Mouse (Mus musculus) lung, embryonic 16.5 days (tissue): ENCODE data around the gene E030018B13Rik. TPM values are rescaled to one million over a fixed set of nuclear protein-coding genes. Genes with fewer than 3 reads are reported as not detected.

Experiments used
- ATAC-seq: fragments of 200-750 bp; cut with Nextera tagmentation; 2 replicates; pipeline ENCODE4 v1.8.0; 2017; ENCODE audit warnings: low read depth, mild to moderate bottlenecking, moderate library complexity
- H3K27ac ChIP-seq: fragments of 300-500 bp; sonication (generic); 2 replicates; pipeline ENCODE4 v1.5.1; 2014; ENCODE audit warnings: mild to moderate bottlenecking, control low read depth, low read length
- H3K27me3 ChIP-seq: fragments of 300-500 bp; sonication (generic); 2 replicates; pipeline ENCODE4 v1.6.1; 2014; ENCODE audit warnings: low read depth, low read length, mixed read lengths; ENCODE audit not compliant: control insufficient read depth, insufficient read depth
- H3K36me3 ChIP-seq: fragments of 300-500 bp; sonication (generic); 2 replicates; pipeline ENCODE4 v1.6.1; 2014; ENCODE audit warnings: low read length; ENCODE audit not compliant: control insufficient read depth, insufficient read depth
- H3K4me1 ChIP-seq: fragments of 300-500 bp; sonication (generic); replicated peaks from 2 replicates; pipeline ENCODE4 v1.6.1; 2014; ENCODE audit warnings: low read length, mixed read lengths; ENCODE audit not compliant: control insufficient read depth, insufficient read depth
- H3K4me2 ChIP-seq: fragments of 300-500 bp; sonication (generic); 2 replicates; pipeline ENCODE4 v1.6.1; 2014; ENCODE audit warnings: low read depth, low read length, control low read depth
- H3K4me3 ChIP-seq: fragments of 300-500 bp; sonication (generic); 2 replicates; pipeline ENCODE4 v1.5.1; 2014; ENCODE audit warnings: mild to moderate bottlenecking, low read length, control low read depth
- H3K9ac ChIP-seq: fragments of 300-500 bp; sonication (generic); 2 replicates; pipeline ENCODE4 v1.6.1; 2014; ENCODE audit warnings: low read length, control low read depth
- H3K9me3 ChIP-seq: fragments of 300-500 bp; sonication (generic); 2 replicates; pipeline ENCODE4 v1.6.1; 2016; ENCODE audit warnings: low read length; ENCODE audit not compliant: control insufficient read depth
- WGBS: fragments of 180-500 bp; shearing (Covaris S2); extraction: QIAGEN DNeasy Blood & Tissue Kit; methylation state at CpG from one replicate; pipeline ENCODE4 v1.1.7; 2014; 5-methylcytosine and 5-hydroxymethylcytosine counted together
- polyA plus RNA-seq: library from polyadenylated mRNA; unstranded; fragments of >200 nt; fragmentation: Nextera tagmentation; extraction: Ambion mirVana; gene quantifications from 2 replicates; pipeline ENCODE4 v1.2.1, GENCODE M21; 2015

E030018B13Rik gene
- polyA plus RNA-seq, 1 experiment from 2014 or later, result not detected

DNA sequence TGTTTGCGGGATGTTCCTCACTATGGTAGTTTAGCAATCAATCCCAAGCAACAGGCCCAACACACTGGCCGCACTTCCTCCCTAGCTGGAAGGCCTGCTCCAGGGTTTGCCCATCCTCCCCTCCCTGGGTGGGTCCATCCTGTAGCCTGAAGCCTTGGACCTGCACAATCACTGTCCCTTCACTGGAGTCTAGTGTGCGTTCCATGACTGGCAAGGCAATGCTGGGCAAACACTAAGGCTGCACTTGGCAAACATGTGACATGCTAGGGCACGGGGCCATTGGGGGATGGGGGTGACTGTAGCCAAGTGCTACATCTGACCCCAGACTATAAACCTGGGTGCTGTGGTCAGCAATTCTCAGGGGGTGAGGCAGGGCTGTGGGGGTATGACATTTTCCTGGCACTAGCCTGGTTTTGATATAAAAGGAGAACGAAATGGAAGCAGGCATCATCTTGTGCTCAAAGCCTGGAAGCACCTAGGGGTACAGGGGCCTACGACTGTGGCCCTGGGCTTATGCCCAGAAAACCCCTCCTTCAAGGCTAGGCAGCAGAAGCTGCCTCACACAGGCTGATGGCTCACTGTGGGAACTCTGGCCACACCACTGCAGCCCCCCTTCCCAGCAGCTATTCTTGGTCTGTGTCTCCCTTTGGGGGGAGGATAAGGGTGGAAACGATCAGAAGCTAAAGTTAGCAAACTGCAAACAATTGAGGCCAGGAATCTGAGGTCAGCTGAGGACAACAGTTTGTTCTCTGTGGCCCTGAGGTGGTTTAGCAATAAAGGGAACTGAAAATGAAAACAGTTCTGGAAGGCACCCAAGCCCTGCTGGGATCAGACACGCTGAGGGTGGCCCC, 5.0 kb upstream of the E030018B13Rik start:
- no peaks in the 10 kb centered on the region for H3K9me3 ChIP-seq
- H3K4me2 ChIP-seq, result no peak overlapping the region
- H3K4me1 ChIP-seq, result peaks cover 63% of the 10 kb centered on the region
- H3K27ac ChIP-seq, result peak overlapping the region; percentile 77
- no peak overlapping the region for H3K4me3 ChIP-seq
- no peaks in the 10 kb centered on the region for H3K36me3 ChIP-seq
- 24% methylated on average over 8 of the region's 8 CpGs for WGBS
- H3K9ac ChIP-seq, result no peak overlapping the region
- peak; percentile 52 for ATAC-seq
- H3K27me3 ChIP-seq, result no peaks in the 10 kb centered on the region

DNA sequence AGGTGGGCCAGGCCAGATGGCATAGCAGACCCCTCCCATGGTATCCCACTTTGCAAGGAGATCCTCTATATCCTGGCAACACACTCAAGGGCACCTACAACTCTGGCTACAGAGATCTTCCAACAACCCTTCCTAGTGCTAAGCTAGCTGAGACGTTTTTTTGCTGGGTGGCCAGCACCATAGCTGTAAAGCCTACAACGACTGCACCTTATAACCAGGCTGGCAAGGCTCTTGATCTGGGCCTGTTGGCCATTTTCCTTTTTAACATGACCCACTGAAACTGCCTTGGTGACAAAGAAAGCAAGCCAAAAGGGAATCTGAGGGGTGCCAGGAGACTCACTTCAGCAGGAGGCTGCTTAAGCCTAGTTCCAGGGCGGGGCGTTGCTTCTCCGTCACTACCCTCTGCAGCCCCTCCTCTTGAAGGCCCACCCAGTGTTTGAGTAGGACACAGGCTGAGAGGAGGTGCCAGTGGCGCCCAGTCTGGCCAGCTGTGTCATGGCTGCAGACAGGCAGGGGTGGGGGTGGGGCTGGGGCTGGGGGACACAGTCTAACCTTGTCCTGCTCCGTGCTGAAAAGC, 4.3 kb upstream of the E030018B13Rik start:
- H3K27ac ChIP-seq, result peak overlapping the region; percentile 77
- no peaks in the 10 kb centered on the region for H3K9me3 ChIP-seq
- H3K4me1 ChIP-seq, result peaks cover 63% of the 10 kb centered on the region
- H3K4me2 ChIP-seq, result no peak overlapping the region
- H3K9ac ChIP-seq, result peak overlapping the region; percentile 37; the same call in 1 of the 2 replicates
- WGBS, result 14% methylated on average over 7 of the region's 7 CpGs
- H3K36me3 ChIP-seq, result no peaks in the 10 kb centered on the region
- no peaks in the 10 kb centered on the region for H3K27me3 ChIP-seq
- H3K4me3 ChIP-seq, result no peak overlapping the region
- ATAC-seq, result peak; percentile 69

DNA sequence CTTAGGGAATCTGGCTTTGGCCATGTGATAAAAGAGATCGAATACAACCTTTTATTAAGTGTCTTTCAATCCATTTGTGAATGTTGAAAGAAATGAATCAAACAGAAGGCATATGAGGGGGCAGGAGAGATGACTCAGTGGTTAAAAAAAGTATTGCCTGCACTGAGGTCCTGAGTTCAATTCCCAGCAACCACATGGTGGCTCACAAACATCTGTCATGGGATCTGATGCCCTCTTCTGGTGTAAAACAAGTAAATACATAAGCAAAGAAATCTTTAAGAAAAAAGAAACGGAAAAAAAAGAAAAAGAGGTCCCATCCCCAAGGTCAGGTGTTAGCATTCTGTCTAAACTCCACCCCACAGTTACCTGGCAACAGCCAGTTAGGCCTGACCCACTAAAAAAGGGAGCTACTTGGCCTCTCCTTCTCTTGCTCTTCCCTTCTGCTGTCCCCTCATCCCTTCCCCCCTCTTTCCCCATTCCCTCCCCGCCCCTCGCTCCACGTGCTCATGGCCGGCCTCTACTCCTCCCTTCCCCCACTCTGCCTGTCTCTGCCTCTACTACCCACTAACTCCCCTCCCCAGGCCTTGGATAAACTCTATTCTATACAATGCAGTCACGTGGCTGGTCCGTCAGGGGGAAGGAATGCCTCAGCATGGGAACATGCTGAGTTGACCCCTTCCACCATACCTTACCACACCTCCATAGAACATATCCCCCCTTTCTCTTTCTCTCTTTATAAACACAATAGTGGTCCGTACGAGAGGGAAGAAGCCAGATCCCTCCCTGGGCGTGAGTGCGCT, 3.5 kb upstream of the E030018B13Rik start:
- Histone ChIP-seq H3K27ac (peak overlapping the region; percentile 93), H3K4me1 (peaks cover 60% of the 10 kb centered on the region), H3K4me3 (no peak overlapping the region), H3K4me2 (no peak overlapping the region), H3K9me3 (no peaks in the 10 kb centered on the region), H3K9ac (peak overlapping the region; percentile 20; the same call in 1 of the 2 replicates), H3K36me3 (no peaks in the 10 kb centered on the region), H3K27me3 (no peaks in the 10 kb centered on the region)
- 48% methylated on average over 12 of the region's 12 CpGs for WGBS
- ATAC-seq, result no peak

DNA sequence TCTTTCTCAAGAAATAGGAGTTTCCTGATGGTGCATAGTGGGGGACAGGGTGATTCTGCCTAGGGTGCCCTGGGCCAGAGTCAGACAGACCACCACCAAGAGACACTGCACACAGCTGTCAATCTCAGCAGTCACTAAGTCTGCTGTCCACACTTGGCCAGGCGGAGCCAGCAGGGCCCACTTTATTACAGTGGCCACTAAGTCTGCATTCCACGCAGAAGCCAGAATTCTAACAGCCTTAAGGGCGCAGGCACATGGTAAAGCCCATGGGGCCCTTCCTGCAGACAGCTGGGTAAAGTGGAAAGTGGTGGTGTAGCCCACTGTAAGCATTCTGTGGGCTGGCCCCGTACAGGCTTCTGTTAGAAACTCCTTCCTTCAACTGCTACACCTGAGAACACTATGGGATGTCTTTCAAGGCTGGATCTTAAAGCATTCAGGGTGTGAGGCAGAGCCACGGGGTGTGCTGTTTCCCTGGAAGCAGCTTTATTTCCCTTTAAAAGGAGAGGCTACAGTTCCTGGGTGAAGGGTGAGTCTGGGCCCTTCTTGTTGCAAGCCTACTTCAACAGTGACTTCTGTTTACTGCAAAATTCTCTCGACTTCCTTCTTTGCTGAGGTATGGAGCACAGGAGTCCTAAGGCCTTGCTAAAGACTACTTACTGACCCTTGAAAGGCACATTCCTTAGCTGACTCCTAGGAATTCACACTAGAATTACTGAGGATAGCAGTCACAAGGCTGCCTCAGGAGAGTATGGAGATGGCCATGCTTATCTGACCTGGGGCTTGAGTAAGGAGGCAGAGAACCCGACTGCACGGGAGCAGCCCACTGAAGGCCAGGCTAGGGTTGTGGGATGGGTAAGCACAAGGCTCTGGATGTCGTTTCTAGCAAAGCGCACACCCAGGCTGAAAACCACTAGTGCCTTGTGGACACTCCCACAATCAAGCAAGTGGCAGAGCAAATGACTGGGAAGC, 2.6 kb upstream of the E030018B13Rik start:
- Histone ChIP-seq H3K9ac (peak overlapping the region; percentile 20), H3K4me3 (no peak overlapping the region), H3K9me3 (no peaks in the 10 kb centered on the region), H3K4me1 (peaks cover 54% of the 10 kb centered on the region), H3K4me2 (no peak overlapping the region), H3K36me3 (no peaks in the 10 kb centered on the region), H3K27me3 (no peaks in the 10 kb centered on the region), H3K27ac (peak overlapping the region; percentile 93)
- ATAC-seq, result peak; percentile 56
- WGBS, result 37% methylated on average over 10 of the region's 10 CpGs

DNA sequence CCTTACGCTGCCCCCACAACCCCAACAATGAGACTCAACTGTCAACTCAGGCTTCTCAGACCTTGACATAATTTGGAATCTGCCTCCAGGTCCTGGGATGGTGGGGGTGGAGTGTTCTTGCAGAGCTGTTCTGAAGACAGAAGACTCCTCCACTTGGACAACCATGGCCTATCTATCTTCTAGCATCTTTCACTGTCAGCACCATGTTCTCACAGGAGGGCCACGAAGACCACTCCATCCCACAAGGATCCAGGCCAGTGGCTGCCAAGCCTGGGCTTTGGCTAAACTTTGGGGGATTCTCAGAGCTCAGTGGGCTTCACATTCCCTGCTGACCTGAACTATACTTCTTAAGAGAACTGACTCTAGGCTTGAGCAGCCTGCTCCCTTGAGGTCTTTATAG, 1.8 kb upstream of the E030018B13Rik start:
- Histone ChIP-seq H3K9me3 (no peaks in the 10 kb centered on the region), H3K9ac (no peak overlapping the region), H3K4me1 (peaks cover 57% of the 10 kb centered on the region), H3K27ac (peak overlapping the region; percentile 93), H3K27me3 (no peaks in the 10 kb centered on the region), H3K4me2 (no peak overlapping the region), H3K36me3 (no peaks in the 10 kb centered on the region), H3K4me3 (no peak overlapping the region)
- WGBS, result 89% methylated on average over 2 of the region's 2 CpGs
- no peak for ATAC-seq

DNA sequence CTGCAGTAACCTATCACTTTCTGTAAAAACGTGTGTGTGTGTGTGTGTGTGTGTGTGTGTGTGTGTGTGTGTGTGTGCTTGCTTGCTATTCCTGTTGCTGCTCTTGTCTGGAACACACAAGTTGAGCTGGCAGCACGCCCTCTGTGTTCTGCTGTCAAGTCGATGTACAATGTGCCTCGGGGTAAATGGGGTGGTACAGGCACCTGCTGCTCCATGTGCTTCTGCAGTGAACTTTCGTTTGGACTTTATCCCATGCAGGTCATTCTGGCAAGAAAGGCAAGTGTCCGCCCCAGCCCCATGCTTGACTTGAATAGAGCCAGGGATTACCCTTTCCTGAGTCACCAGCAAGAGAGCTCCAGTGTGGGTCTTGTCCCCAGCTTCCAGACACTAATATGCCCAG, 1.0 kb downstream of the E030018B13Rik start:
- H3K4me1 ChIP-seq, result peaks cover 43% of the 10 kb centered on the region
- no peaks in the 10 kb centered on the region for H3K27me3 ChIP-seq
- H3K4me2 ChIP-seq, result no peak overlapping the region
- H3K27ac ChIP-seq, result no peak overlapping the region
- ATAC-seq, result no peak
- H3K9ac ChIP-seq, result no peak overlapping the region
- H3K9me3 ChIP-seq, result no peaks in the 10 kb centered on the region
- WGBS, result 61% methylated on average over 6 of the region's 6 CpGs
- no peak overlapping the region for H3K4me3 ChIP-seq
- no peaks in the 10 kb centered on the region for H3K36me3 ChIP-seq

DNA sequence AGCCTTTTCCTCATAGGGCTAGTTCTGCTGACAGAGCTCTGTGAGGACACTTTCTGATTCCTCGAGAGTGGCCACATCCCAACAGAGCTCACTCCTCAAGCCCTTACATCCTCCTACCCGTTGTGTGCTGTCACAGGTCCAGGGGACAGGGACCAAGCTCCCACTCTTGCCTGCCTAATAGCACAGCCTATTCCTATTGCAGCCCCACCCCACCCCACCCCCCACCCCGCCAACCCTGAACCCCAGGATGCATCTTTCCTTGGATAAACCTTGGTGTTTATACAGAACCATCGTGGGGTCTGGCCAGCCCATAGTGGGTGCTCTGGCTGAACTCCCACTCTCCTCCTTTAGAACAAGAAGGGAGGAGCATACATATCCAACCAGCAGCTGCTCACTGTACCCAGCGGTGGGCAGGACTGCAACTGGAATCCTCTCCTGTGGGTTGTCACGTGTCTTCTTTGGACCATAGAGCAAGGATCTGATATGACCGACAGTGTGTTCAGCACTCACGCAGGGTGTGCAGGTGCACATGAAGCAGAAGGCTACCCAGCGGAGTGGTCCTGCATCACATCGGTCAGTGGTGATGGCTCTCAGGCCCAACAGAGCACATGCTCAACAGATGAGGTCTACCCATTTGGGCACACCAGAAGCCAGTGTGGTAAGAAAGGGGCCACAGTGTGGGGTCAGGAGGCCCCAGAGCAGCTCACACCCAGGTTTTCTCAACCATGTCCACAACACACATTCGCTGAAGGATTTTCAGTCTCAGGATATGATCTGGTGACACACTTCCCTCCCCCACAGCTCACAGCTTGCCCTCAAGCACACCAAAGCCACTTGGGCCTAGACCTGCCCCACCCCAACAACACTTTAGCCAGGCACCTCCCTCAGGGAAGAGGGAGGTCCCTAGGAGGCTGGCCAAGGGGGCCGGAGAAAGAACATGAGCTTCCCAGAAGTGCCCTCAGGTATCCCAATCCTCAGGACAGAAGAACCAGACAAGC, 2.4 kb downstream of the E030018B13Rik start:
- peak; percentile 57; the same call in 1 of the 2 replicates for ATAC-seq
- Histone ChIP-seq H3K36me3 (no peaks in the 10 kb centered on the region), H3K27me3 (no peaks in the 10 kb centered on the region), H3K27ac (no peak overlapping the region), H3K4me1 (peaks cover 30% of the 10 kb centered on the region), H3K4me2 (no peak overlapping the region), H3K9ac (no peak overlapping the region), H3K9me3 (no peaks in the 10 kb centered on the region), H3K4me3 (no peak overlapping the region)
- whole genome bisulfite sequencing, result 77% methylated on average over 12 of the region's 12 CpGs
